Mouse (Mus musculus): ENCODE measurements at regions not wholly inside any gene's neighbourhood (a gene's known extent, or its start where the extent isn't known, plus 50 kb on each side); places are given as distances from the start of the nearest gene placed in this dataset.

DNA sequence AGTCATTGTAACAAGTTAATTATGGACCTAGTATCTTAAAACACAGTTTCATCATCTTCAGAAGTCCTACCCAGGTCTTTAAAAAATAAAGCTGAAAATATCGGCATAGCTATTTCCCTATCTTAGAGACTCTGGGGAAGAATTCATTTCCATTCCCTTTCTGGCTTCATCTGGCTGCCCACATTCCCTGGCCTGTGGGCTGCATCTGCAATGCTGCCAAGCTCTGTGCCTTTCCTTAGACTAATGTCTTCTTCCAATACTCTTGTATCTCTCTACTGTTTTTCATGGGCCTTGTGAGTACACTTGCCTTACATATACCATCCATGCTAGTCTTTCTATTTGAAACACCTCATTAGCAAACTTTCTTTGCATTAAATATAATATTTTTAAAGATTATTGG is 106.7 kb upstream of the Synpr start:
- no peak for TF ChIP-seq NANOG (IDR thresholded peaks at IDR 0.05; ENCODE audit: borderline replicate concordance, low read length)
- no peak for TF ChIP-seq CTCF (conservative IDR thresholded peaks at IDR 0.05; ENCODE audit: low read length)
